Mouse (Mus musculus) hindbrain, embryonic 16.5 days (tissue): ENCODE results near the gene Wipi2. TPM values are rescaled to one million over a fixed set of nuclear protein-coding genes. Genes with fewer than 3 reads are reported as not detected.

Experiments
- ATAC-seq: fragments of 200-750 bp; cut with Nextera tagmentation; 2 replicates; pipeline ENCODE4 v1.8.0; 2017; ENCODE audit warnings: moderate TSS enrichment, moderate library complexity
- H3K27ac ChIP-seq: fragments of 300-500 bp; sonication (generic); 2 replicates; pipeline ENCODE4 v1.5.1; 2014; ENCODE audit warnings: low read depth, mild to moderate bottlenecking, control low read depth, low read length, moderate library complexity
- H3K27me3 ChIP-seq: fragments of 300-500 bp; sonication (generic); replicated peaks from 2 replicates; pipeline ENCODE4 v1.6.1; 2014; ENCODE audit warnings: low read length; ENCODE audit not compliant: control insufficient read depth, insufficient read depth
- H3K36me3 ChIP-seq: fragments of 300-500 bp; sonication (generic); 2 replicates; pipeline ENCODE4 v1.6.1; 2014; ENCODE audit warnings: mild to moderate bottlenecking, low read length, moderate library complexity, mixed read lengths; ENCODE audit not compliant: control insufficient read depth, insufficient read depth
- H3K4me1 ChIP-seq: fragments of 300-500 bp; sonication (generic); 2 replicates; pipeline ENCODE4 v1.6.1; 2014; ENCODE audit warnings: low read depth, low read length; ENCODE audit not compliant: control insufficient read depth, insufficient read depth
- H3K4me2 ChIP-seq: fragments of 300-500 bp; sonication (generic); 2 replicates; pipeline ENCODE4 v1.6.1; 2014; ENCODE audit warnings: mild to moderate bottlenecking, low read length, control low read depth, moderate library complexity
- H3K4me3 ChIP-seq: fragments of 300-500 bp; sonication (generic); 2 replicates; pipeline ENCODE4 v1.5.1; 2014; ENCODE audit warnings: mild to moderate bottlenecking, low read length, control low read depth, moderate library complexity
- H3K9ac ChIP-seq: fragments of 300-500 bp; sonication (generic); 2 replicates; pipeline ENCODE4 v1.6.1; 2014; ENCODE audit warnings: low read depth, mild to moderate bottlenecking, control low read depth, low read length, moderate library complexity
- H3K9me3 ChIP-seq: fragments of 300-500 bp; sonication (generic); 2 replicates; pipeline ENCODE4 v1.6.1; 2014; ENCODE audit warnings: mild to moderate bottlenecking, low read length, moderate library complexity; ENCODE audit not compliant: control insufficient read depth
- WGBS: fragments of 180-500 bp; shearing (Covaris S2); extraction: QIAGEN DNeasy Blood & Tissue Kit; methylation state at CpG from one replicate; pipeline ENCODE4 v1.1.7; 2014; 5-methylcytosine and 5-hydroxymethylcytosine counted together
- polyA plus RNA-seq: library from polyadenylated mRNA; unstranded; fragments of >200 nt; fragmentation: Nextera tagmentation; extraction: Ambion mirVana; gene quantifications from 2 replicates; pipeline ENCODE4 v1.2.1, GENCODE M21; 2015

Wipi2 gene
- polyA plus RNA-seq, 1 experiment from 2014 or later, result 36.8 TPM

DNA sequence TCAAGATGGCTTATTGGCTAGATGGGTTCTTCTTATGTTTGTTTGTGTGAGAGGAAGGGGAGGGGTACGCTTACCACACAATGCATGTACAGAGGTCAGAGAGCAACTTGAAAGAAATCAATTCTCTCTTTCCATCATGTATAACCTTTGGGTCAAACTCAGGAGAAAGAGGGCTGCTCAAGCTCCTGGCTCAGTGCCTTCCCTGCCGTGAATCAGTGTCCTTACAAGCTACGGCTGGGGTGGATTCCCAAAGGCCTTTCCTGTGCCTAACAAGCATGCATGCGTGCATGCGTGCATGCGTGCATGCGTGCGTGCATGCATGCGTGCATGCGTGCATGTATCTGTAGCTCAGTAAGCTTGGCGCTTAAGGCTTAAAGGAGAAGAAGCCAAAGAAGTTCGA, 22.2 kb upstream of the Wipi2 start:
- no peak overlapping the region for H3K27ac ChIP-seq
- ATAC-seq, result no peak
- H3K4me1 ChIP-seq, result 0 out of 2 replicates have a peak, but pooled peaks cover 2% of the 10 kb centered on the region
- H3K9ac ChIP-seq, result no peak overlapping the region
- H3K4me3 ChIP-seq, result no peak overlapping the region
- no peaks in the 10 kb centered on the region for H3K27me3 ChIP-seq
- H3K4me2 ChIP-seq, result peak overlapping the region; percentile 21; the same call in 1 of the 2 replicates
- no peaks in the 10 kb centered on the region for H3K9me3 ChIP-seq
- 86% methylated on average over 12 of the region's 12 CpGs for WGBS
- H3K36me3 ChIP-seq, result no peaks in the 10 kb centered on the region

DNA sequence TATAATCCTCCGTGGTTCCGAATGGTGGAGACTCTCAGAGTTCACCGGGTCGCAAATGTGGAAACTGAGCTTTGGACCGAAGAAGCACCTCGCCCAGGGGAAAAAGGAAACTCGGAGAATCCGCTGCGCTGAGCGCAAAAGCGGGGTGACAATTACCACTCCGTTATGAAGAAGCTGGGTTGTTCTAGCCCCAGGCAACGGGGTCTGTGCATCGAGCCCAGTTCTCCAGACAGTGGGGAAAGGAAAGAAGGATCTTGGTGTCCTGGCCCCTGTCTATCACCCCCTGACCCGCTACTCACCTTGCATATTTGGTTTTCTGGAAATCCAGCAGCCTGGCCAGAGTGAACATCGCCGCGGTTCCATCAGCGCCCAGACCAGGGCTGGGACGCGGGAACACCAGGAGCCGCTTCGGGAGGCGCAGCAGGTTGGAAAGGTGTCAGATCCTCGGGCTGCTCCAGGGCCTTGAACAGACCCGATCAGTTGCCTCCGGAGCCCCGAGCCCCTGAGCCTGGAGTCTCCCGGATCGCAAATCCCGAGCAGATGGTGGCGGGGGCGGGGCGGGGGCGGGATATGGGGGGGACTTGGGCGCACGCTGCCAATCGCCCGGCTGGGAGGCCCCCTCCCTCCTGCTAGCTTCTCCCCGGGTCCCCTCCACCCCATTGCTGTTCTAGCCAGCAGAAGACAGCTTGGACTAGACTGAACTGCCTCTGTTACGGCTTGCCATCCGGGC, 19.1 kb upstream of the Wipi2 start, which contains the start of gene Mmd2:
Mmd2 (minus strand) TSS at position 542 of the 730 bp plus-strand sequence.
- WGBS, result 2% methylated on average over 42 of the region's 42 CpGs
- Histone ChIP-seq H3K9ac (peak within 1 kb of the TSS; percentile 73), H3K9me3 (no peaks in the 10 kb centered on the region), H3K27me3 (no peaks in the 10 kb centered on the region), H3K4me2 (peak within 1 kb of the TSS; percentile 81), H3K4me3 (peak within 1 kb of the TSS; percentile 59), H3K36me3 (no peaks in the 10 kb centered on the region), H3K4me1 (0 out of 2 replicates have a peak, but pooled peaks cover 2% of the 10 kb centered on the region), H3K27ac (peak within 1 kb of the TSS; percentile 45)
- ATAC-seq, result peak; percentile 90

DNA sequence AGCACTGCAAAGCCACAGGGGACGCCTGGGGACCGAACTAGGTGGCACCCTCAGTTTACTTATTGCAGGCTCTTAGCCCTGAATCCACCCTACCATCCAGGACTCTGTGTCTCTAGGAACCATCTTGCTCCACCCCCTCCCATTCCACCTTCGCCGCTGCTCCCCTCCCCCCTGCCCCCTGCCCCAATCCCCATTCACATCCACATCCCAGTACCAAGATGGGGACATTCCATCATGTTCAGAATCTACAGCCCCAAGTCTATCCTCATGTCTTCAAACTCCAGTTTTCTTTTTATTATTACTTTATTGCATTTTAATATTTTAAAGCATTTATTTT, 18.5 kb upstream of the Wipi2 start:
- Histone ChIP-seq H3K4me2 (peak overlapping the region; percentile 81), H3K9me3 (no peaks in the 10 kb centered on the region), H3K27ac (peak overlapping the region; percentile 45; the same call in 1 of the 2 replicates), H3K36me3 (no peaks in the 10 kb centered on the region), H3K9ac (peak overlapping the region; percentile 73), H3K4me3 (peak overlapping the region; percentile 59), H3K4me1 (0 out of 2 replicates have a peak, but pooled peaks cover 2% of the 10 kb centered on the region), H3K27me3 (no peaks in the 10 kb centered on the region)
- 3% methylated on average over 4 of the region's 4 CpGs for WGBS
- ATAC-seq, result no peak

DNA sequence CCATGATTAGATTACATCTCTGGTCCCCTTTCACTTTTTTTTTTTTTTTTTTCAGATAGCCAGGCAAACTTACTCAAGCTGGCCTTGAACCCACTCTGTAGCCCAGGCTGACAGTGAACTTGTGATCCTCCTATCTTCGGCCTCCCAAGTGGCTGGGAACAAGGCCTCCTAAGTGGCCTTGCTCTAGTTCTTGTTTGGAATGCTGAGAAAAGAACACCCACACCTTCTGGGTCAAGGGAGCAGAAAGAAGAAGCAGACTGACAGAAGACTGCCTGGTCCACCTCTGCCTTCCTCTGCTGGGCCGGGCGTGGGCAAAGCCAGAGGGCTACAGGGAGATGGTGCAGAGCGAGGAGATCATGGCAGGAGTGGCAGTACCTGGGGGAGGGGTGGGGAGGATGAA, 17.1 kb upstream of the Wipi2 start:
- ATAC-seq, result no peak
- no peaks in the 10 kb centered on the region for H3K9me3 ChIP-seq
- H3K4me1 ChIP-seq, result 0 out of 2 replicates have a peak, but pooled peaks cover 2% of the 10 kb centered on the region
- 93% methylated on average over 4 of the region's 4 CpGs for WGBS
- H3K27me3 ChIP-seq, result no peaks in the 10 kb centered on the region
- H3K9ac ChIP-seq, result no peak overlapping the region
- H3K36me3 ChIP-seq, result no peaks in the 10 kb centered on the region
- no peak overlapping the region for H3K27ac ChIP-seq
- no peak overlapping the region for H3K4me2 ChIP-seq
- no peak overlapping the region for H3K4me3 ChIP-seq

DNA sequence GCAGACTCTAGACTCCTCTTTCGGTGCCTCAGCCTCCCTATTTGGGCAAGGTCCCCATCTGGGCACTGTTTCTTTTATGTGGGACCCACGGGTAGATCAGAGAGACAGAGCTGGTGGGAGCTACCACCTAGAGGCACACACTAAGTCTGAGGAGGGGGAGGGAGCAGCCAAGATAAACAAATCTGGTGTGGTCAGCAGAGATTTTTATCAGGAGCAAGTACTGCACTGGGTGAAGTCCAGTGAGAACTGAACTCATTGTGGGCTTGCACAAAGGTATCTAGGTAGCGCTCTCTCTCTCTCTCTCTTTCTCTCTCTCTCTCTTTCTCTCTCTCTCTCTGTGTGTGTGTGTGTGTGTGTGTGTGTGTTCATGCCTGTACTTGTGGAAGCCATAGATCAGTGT, 13.0 kb upstream of the Wipi2 start:
- Histone ChIP-seq H3K9ac (no peak overlapping the region), H3K9me3 (no peaks in the 10 kb centered on the region), H3K4me2 (no peak overlapping the region), H3K4me3 (no peak overlapping the region), H3K36me3 (no peaks in the 10 kb centered on the region), H3K4me1 (no peaks in the 10 kb centered on the region), H3K27me3 (no peaks in the 10 kb centered on the region), H3K27ac (no peak overlapping the region)
- no peak for ATAC-seq
- 71% methylated on average over 3 of the region's 3 CpGs for WGBS

DNA sequence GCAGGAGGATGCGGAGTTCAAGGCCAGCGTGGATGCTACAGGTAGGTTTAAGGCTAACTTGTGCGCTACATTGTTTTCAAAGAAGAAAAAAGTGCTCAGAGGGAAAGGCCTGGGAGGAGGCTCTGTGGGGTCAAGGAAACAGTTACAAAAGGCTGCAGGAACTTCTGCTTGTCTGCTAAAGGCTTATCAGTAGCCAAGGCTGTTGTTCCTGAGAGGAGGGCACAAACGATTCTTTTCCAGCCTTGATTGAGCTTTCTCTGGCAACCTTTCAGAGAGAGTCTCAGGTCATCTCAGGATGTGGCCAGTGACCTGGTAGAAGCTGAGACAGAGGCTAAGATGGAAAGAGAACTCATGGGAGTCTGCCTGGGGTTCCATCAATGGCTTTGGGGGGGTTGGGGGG, 11.9 kb upstream of the Wipi2 start:
- WGBS, result 81% methylated on average over 4 of the region's 4 CpGs
- no peak overlapping the region for H3K27ac ChIP-seq
- H3K27me3 ChIP-seq, result no peaks in the 10 kb centered on the region
- H3K36me3 ChIP-seq, result no peaks in the 10 kb centered on the region
- H3K9me3 ChIP-seq, result no peaks in the 10 kb centered on the region
- H3K4me1 ChIP-seq, result no peaks in the 10 kb centered on the region; the same call in 1 of the 2 replicates
- ATAC-seq, result no peak
- no peak overlapping the region for H3K4me2 ChIP-seq
- no peak overlapping the region for H3K9ac ChIP-seq
- H3K4me3 ChIP-seq, result no peak overlapping the region

DNA sequence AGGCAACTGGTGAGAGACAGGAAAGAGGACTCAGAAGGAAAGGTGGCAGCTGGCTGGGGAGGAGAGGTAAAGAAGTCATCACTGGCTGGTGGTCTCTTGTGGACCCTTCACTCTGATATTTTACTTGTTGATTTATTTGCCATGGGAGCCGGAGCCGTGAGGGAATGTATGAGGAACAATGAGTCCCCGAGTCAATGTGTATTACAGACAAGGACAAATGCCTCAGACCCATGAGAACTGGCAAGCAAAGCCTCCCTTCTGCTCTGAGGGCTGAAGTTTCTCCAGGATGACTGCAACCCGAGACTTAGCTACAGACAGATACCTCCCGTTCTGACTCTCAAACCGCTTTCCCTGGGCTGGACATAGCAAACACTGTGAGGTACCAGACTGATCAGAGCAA, 11.2 kb upstream of the Wipi2 start:
- Histone ChIP-seq H3K4me2 (no peak overlapping the region), H3K36me3 (no peaks in the 10 kb centered on the region), H3K27me3 (no peaks in the 10 kb centered on the region), H3K4me3 (no peak overlapping the region), H3K9ac (no peak overlapping the region), H3K9me3 (no peaks in the 10 kb centered on the region), H3K4me1 (no peaks in the 10 kb centered on the region; the same call in 1 of the 2 replicates), H3K27ac (no peak overlapping the region)
- WGBS, result 59% methylated on average over 6 of the region's 6 CpGs
- ATAC-seq, result no peak

DNA sequence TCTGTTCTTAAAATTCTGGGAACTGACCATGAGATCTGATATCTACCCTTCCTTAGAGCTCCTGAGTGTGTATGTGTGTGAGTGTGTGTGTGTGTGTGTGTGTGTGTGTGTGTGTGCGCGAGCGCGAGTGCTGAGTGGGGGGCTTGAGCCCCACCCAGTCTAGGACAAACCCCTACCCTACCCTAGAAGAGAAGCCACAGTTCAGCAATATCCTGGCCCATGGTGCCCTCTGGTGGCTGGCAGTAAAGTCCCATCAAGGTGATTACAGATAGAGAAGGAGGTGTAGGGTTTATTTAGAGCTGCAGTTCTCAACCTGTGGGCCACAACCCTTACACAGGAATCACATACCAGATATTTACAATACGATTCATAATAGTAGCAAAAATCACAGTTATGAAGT, 7.6 kb upstream of the Wipi2 start:
- Histone ChIP-seq H3K27ac (no peak overlapping the region), H3K27me3 (no peaks in the 10 kb centered on the region), H3K9me3 (no peaks in the 10 kb centered on the region), H3K36me3 (no peaks in the 10 kb centered on the region), H3K4me2 (no peak overlapping the region), H3K4me3 (no peak overlapping the region), H3K9ac (no peak overlapping the region), H3K4me1 (no peaks in the 10 kb centered on the region; the same call in 1 of the 2 replicates)
- peak; percentile 67 for ATAC-seq
- 12% methylated on average over 5 of the region's 5 CpGs for WGBS

DNA sequence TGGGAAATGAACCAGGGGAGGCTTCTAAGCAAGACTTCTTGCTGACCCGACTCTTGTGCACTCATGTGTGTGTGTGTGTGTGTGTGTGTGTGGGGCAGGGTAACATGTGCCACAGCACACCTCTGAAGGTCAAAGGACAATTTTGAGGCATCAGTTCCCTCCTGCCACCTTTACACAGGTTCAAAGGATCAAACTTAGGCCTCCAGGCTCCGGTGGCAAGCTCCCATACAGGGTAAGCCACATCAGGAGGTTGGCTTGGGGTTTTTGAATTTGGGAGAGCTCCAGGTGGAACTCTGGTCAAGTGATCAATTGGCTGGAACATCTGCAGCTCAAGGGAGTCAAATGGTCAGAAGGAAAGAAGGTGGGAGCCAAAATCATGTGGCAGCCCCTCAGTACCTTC, 6.1 kb upstream of the Wipi2 start:
- no peaks in the 10 kb centered on the region for H3K36me3 ChIP-seq
- no peaks in the 10 kb centered on the region for H3K9me3 ChIP-seq
- H3K9ac ChIP-seq, result no peak overlapping the region
- no peak overlapping the region for H3K4me3 ChIP-seq
- no peak overlapping the region for H3K27ac ChIP-seq
- H3K4me1 ChIP-seq, result no peaks in the 10 kb centered on the region; the same call in 1 of the 2 replicates
- no peak overlapping the region for H3K4me2 ChIP-seq
- 73% methylated on average over 2 of the region's 2 CpGs for WGBS
- no peaks in the 10 kb centered on the region for H3K27me3 ChIP-seq
- no peak for ATAC-seq
